Mouse (Mus musculus) brain, embryonic 18.5 days (tissue): ENCODE data around the gene Ndst4.

ENCODE experiments used
- DNase-seq: peaks from one replicate; pipeline ENCODE4 v3.0.0-alpha.2; 2012; ENCODE audit warnings: low read depth, low spot score

The Ndst4 gene

DNA sequence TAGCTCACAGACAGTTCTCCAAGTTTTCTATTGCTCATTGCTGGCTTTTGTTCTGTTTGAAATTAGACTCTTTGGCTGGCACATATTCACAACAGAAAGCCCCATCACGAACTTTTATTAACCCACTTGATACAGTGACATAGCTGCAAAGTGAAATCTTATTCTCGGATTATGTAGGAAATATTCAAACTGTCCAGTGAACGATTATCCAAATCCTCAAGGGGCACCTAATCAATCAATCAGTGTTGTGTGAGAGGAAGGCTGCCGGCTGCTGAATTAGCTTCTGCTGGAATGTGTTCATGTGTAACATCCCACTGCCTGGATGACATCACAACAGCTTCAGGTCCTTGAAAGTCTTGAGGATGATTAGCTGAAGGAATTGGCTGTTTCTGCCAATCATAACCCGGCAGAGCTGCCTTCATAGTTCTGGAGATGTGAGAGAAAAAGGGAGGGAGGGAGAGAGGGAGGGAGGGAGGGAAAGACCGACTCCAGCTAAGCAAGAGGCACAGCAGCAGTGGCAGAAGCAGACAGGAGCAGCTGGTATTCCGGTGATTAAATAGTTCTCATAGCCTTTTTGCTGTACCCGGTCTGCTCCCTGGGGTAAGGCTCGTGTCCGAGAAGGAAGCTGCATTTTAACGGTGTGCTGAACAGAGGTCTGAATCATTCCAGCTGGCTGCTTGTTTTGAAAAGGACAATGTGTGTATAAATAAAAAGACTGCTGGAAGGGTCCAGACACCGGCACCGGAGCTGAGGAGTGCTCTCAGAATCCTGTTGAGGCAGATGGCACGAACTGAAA is at the start of gene Ndst4:
TSS of gene Ndst4 (plus strand) at position 476 of the 796 bp plus-strand sequence.
- peak; percentile 40 for DNase-seq

GRCm38 (mm10) chr3:125397443-125397842 is 6.4 kb upstream of the Ndst4 start:
- DNase-seq = no peak

DNA sequence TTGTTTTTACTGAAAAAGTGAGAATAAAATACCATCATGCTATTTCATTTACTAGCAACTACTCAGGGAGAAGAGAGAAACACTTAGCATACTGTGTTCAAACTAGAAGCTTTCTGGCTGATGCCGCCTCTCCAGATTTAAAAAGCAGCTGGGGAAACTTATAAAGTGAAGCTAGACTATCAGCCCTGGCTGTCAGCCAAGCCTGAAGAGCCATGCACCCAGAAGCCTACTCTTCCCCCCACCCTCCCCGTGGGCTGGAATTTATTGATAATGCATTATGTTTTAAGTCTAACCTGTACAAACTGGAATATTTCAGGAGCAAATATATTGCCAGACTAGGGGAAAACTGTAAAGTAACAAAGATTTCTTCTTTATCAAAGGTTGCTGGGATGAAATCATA is 2.6 kb downstream of the Ndst4 start:
- DNase-seq = no peak

GRCm38 (mm10) chr3:125406991-125407390 is 3.1 kb downstream of the Ndst4 start:
- no peak for DNase-seq

DNA sequence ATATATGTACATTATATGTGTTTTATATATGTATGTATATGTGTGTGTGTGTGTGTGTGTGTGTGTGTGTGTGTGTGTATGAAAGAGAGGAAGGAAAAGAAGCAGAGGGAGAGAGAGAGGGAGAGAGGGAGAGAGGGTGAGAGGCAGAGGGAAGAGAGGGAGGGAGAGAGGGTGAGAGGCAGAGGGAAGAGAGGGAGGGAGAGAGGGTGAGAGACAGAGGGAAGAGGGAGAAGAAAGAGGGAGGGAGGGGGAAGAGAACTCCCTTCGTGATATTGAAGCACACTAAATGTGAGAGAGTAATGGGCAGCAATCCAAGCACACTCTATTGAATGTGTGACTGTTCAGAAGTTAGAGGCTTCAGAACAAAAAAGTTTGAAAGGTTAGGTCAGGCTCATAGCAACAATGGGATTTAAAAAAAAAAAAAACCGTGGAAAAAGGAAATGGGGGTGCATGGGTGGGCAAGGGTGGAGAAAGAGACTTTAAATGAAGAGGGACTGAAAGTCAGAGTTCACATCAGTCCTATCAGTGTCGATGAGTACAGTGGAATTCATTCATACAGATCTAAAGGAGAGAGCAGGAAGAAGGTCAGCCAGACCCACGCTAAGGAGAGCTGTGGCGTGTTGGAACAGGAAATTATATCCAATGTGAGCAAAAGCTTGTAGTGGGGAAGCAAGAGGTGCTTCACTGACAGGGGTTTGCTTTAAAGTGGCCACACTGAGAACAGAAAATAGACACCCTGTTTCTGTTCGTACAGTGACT is 63.2 kb downstream of the Ndst4 start:
- DNase-seq = no peak

- DNase-seq = no peak
Observed at GRCm38 (mm10) chr3:125510102-125510501, 106.2 kb downstream of the Ndst4 start.

DNA sequence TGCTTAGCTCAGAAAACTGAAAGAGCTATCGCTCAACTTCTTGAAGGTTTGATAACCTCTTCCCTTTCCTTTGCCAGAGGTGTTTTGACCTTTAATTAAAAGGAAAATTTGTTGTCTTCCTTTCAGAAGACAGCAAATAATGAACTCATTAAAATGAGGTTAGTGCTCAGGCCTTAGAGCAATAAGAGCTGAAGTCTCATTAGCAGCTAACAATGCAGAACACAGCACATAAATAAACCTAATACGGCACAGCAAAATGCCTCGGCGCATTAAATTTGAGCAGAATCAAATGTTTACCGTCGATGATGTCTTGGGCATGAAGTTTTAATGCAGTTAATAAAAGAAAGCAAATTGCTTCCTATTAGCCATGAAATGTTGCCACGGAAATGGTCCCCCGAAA is 129.5 kb downstream of the Ndst4 start:
- no peak for DNase-seq

- no peak for DNase-seq
Observed at GRCm38 (mm10) chr3:125570602-125571001, 166.7 kb downstream of the Ndst4 start.

DNA sequence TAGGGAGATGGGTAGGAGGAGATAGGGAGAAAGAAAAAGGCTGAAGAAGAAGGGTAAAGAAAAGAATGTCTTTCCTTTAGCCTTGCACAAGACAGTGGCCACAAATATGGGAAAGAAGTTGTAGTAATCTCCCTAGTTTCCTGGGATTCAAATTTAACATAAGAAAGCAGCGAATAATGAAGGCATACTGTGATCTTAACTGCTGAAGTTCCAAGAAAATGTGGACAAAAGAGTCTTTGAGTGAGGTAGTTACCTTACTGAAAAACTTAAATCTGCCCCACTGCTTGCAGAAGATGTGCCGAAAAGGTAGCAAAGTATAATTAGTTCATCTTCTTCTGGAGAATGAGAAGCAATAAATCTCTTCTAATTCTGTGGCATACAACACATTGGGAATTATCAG is 228.4 kb downstream of the Ndst4 start:
- no peak for DNase-seq

- no peak for DNase-seq
Observed at GRCm38 (mm10) chr3:125655009-125655635, 251.2 kb downstream of the Ndst4 start.

GRCm38 (mm10) chr3:125660114-125660717 is 256.3 kb downstream of the Ndst4 start:
- DNase-seq = no peak

DNA sequence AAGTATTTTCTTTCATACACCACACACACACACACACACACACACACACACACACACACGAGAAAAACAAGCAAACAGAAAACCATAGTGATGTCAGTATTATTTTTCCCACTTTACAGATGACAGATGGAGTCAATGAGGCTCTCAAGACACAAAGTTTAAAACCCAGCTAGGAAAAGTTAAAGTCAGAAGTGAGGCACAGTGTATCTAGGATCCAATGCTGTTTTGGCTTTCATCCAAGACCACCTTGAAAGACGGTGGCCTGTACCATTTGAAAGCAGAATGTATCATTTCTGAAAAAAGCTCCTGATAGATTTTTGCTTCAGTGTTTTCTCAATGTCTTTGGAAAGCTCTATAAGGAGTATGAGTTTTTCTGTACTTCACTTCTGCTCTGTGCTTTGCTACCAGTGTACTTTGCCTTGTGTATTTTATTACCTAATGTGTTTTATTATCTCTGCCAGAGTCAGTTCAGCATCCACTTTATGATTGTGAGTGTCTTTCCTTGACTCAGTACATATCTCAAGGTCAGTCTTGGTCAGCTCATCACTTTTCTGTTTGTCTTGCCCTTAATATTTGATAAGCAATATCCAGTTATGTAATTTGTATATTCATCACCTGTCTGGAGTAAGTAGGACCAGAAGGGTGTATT is 257.1 kb downstream of the Ndst4 start:
- DNase-seq = no peak

- DNase-seq = no peak
Observed at GRCm38 (mm10) chr3:125673997-125674794, 270.3 kb downstream of the Ndst4 start.

DNA sequence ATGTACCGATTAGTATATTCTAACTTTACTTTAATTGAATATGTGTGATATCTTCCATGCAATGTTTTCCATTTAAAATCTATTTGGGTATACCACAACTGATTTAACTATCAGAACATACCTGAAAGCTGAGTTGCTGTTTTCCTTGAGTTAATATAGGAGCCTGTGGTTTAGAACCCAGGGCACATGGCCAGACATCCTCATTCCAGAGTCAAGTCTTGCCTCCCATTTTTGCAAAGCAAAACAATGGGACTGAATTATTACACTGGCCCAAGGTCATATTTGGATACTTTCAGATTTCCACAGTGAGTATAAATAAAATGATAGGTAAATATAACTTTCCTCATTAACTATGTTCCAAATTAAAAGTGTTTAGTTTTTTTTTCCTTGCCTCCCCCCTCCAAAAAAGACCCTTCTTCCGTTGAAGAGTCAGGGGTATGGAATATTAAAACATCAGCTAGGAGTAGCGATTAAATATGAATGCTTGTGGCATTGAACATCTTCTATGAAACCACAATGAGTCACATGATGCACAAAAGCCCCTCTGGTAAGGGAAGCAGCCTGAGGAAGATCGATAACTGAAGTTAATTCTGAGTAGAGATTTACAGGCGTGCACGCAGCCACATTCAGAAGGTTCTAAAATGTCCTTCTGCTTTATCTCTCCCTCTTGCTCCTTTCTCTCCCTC is 271.5 kb downstream of the Ndst4 start:
- no peak for DNase-seq

DNA sequence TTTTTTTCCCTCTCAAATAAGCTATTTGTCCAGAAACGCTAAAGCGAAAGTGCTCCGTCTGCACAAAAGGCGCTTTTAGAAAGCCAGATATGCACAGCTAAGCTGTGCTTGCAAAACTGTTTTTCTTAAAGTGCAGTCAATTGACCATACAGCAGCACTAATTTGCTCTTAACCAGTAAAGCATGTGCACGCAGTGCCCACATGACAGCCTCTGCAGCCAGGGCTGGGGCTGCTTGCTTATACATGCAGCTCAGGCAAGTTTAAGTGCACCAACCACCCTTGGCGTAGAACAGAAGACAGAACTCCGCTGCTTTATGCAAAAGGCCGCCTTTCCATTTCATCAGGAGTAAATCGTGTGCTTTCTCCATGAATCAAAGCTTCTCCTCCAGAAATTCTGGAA is 275.0 kb downstream of the Ndst4 start:
- peak; percentile 12 for DNase-seq

- no peak for DNase-seq
Observed at GRCm38 (mm10) chr3:125683460-125684230, 279.8 kb downstream of the Ndst4 start.

- no peak for DNase-seq
Observed at GRCm38 (mm10) chr3:125684583-125684982, 280.7 kb downstream of the Ndst4 start.

DNA sequence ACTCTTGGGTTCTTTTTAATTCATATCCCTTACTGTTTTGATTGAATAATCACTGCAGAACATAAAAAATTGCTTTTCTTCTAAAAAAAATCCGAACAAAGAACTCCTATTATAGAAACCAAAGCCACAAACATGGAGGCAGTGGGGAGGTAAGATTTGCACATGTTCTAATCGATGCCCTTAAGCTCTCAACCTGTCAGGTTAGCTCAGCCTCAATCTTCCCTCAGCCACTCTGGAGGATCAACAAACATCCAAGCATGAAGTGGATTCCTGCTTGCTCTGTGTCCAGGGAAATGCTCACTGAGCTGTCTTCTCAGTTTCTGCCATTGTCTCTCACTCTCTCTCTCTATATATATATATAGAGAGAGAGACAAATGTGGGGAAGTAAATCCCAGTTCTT is 283.7 kb downstream of the Ndst4 start:
- DNase-seq = no peak

GRCm38 (mm10) chr3:125690948-125691347 is 287.1 kb downstream of the Ndst4 start:
- no peak for DNase-seq
